Mouse (Mus musculus) hindbrain, embryonic 14.5 days (tissue): Measurements from ENCODE around the gene Hspa1a. TPM values are rescaled to one million over a fixed set of nuclear protein-coding genes. Genes with fewer than 3 reads are reported as not detected.
A peak's percentile ranks its signal among the peaks of the same experiment; 100 is the strongest.
"Not testable (repeated sequence)": the region's sequence is repeated elsewhere in the genome, so short reads cannot be mapped to it uniquely, and the experiment has no call there.

Experiments
- ATAC-seq: fragments of 200-750 bp; cut with Nextera tagmentation; 2 replicates; pipeline ENCODE4 v1.8.0; 2017; ENCODE audit warnings: moderate number of reproducible peaks, mild to moderate bottlenecking, moderate TSS enrichment, moderate library complexity; ENCODE audit not compliant: low FRiP score
- DNase-seq: peaks from one replicate; pipeline ENCODE4 v3.0.0-alpha.2; 2015; ENCODE audit warnings: low spot score
- H3K27ac ChIP-seq: fragments of 300-500 bp; sonication (generic); 2 replicates; pipeline ENCODE4 v1.5.1; 2014; ENCODE audit warnings: mild to moderate bottlenecking, moderate library complexity
- H3K27me3 ChIP-seq: fragments of 300-500 bp; sonication (generic); 2 replicates; pipeline ENCODE4 v1.6.1; 2014; ENCODE audit warnings: mild to moderate bottlenecking, low read length, mixed read lengths; ENCODE audit not compliant: control insufficient read depth, insufficient read depth
- H3K36me3 ChIP-seq: fragments of 300-500 bp; sonication (generic); replicated peaks from 2 replicates; pipeline ENCODE4 v1.6.1; 2014; ENCODE audit not compliant: control insufficient read depth, insufficient read depth
- H3K4me1 ChIP-seq: fragments of 300-500 bp; sonication (generic); replicated peaks from 2 replicates; pipeline ENCODE4 v1.6.1; 2014; ENCODE audit warnings: antibody characterized with exemption, low read length, mixed read lengths; ENCODE audit not compliant: control insufficient read depth, insufficient read depth
- H3K4me2 ChIP-seq: fragments of 300-500 bp; sonication (generic); replicated peaks from 2 replicates; pipeline ENCODE4 v1.6.1; 2014; ENCODE audit warnings: mild to moderate bottlenecking, moderate library complexity
- H3K4me3 ChIP-seq: fragments of 300-500 bp; sonication (generic); replicated peaks from 2 replicates; pipeline ENCODE4 v1.5.1; 2014; ENCODE audit warnings: mild to moderate bottlenecking, low read length
- H3K9ac ChIP-seq: fragments of 300-500 bp; sonication (generic); 2 replicates; pipeline ENCODE4 v1.6.1; 2014
- H3K9me3 ChIP-seq: fragments of 300-500 bp; sonication (generic); 2 replicates; pipeline ENCODE4 v1.6.1; 2016; ENCODE audit warnings: low read length; ENCODE audit not compliant: control insufficient read depth
- WGBS: fragments of 180-500 bp; shearing (Covaris S2); extraction: QIAGEN DNeasy Blood & Tissue Kit; methylation state at CpG from one replicate; pipeline ENCODE4 v1.1.7; 2014; 5-methylcytosine and 5-hydroxymethylcytosine counted together
- polyA plus RNA-seq: library from polyadenylated mRNA; unstranded; fragments of >200 nt; fragmentation: Nextera tagmentation; extraction: Ambion mirVana; gene quantifications from 2 replicates; pipeline ENCODE4 v1.2.1, GENCODE M21; 2014

Hspa1a gene
- polyA plus RNA-seq, 1 experiment from 2014 or later: 7.5 TPM

- ATAC-seq: no peak
- no peak overlapping the region for H3K4me3 ChIP-seq
- H3K4me2 ChIP-seq: no peak overlapping the region
- peaks cover 87% of the 10 kb centered on the region for H3K36me3 ChIP-seq
- DNase-seq: no peak
- no peaks in the 10 kb centered on the region for H3K9me3 ChIP-seq
- no peaks in the 10 kb centered on the region for H3K4me1 ChIP-seq
- H3K9ac ChIP-seq: no peak overlapping the region
- H3K27me3 ChIP-seq: no peaks in the 10 kb centered on the region
- WGBS: 93% methylated on average over 6 of the region's 6 CpGs
- no peak overlapping the region for H3K27ac ChIP-seq
These were observed 41.3 kb upstream of the Hspa1a start for GRCm38 (mm10) chr17:35013221-35013620.

- peaks cover 95% of the 10 kb centered on the region for H3K36me3 ChIP-seq
- no peaks in the 10 kb centered on the region for H3K27me3 ChIP-seq
- H3K4me1 ChIP-seq: no peaks in the 10 kb centered on the region
- no peak overlapping the region for H3K9ac ChIP-seq
- H3K4me2 ChIP-seq: no peak overlapping the region
- ATAC-seq (no peak), DNase-seq (no peak)
- H3K27ac ChIP-seq: no peak overlapping the region
- WGBS: 90% methylated on average over 13 of the region's 13 CpGs
- H3K9me3 ChIP-seq: no peaks in the 10 kb centered on the region
- H3K4me3 ChIP-seq: no peak overlapping the region
These were observed 40.5 kb upstream of the Hspa1a start for GRCm38 (mm10) chr17:35012430-35012829.

GRCm38 (mm10) chr17:35011440-35011839 lies 39.5 kb upstream of the Hspa1a start:
- Histone ChIP-seq H3K9ac (no peak overlapping the region), H3K27ac (no peak overlapping the region), H3K4me3 (no peak overlapping the region), H3K27me3 (no peaks in the 10 kb centered on the region), H3K36me3 (peaks cover 100% of the 10 kb centered on the region), H3K9me3 (no peaks in the 10 kb centered on the region), H3K4me1 (no peaks in the 10 kb centered on the region), H3K4me2 (no peak overlapping the region)
- 92% methylated on average over 8 of the region's 8 CpGs for WGBS
- ATAC-seq: no peak
- DNase-seq: no peak

- H3K4me2 ChIP-seq: no peak overlapping the region
- DNase-seq (no peak), ATAC-seq (no peak)
- no peaks in the 10 kb centered on the region for H3K9me3 ChIP-seq
- 84% methylated on average over 7 of the region's 7 CpGs for WGBS
- H3K27me3 ChIP-seq: no peaks in the 10 kb centered on the region
- H3K27ac ChIP-seq: no peak overlapping the region
- peaks cover 98% of the 10 kb centered on the region for H3K36me3 ChIP-seq
- H3K4me1 ChIP-seq: no peaks in the 10 kb centered on the region
- H3K9ac ChIP-seq: no peak overlapping the region
- no peak overlapping the region for H3K4me3 ChIP-seq
These were observed 37.6 kb upstream of the Hspa1a start for GRCm38 (mm10) chr17:35009586-35009985.

- 96% methylated on average over 7 of the region's 7 CpGs for WGBS
- no peaks in the 10 kb centered on the region for H3K27me3 ChIP-seq
- no peaks in the 10 kb centered on the region for H3K9me3 ChIP-seq
- H3K9ac ChIP-seq: no peak overlapping the region
- no peak for ATAC-seq
- DNase-seq: no peak
- H3K27ac ChIP-seq: no peak overlapping the region
- no peak overlapping the region for H3K4me2 ChIP-seq
- H3K36me3 ChIP-seq: peaks cover 81% of the 10 kb centered on the region
- H3K4me1 ChIP-seq: peaks cover 9% of the 10 kb centered on the region
- H3K4me3 ChIP-seq: no peak overlapping the region
These were observed 35.5 kb upstream of the Hspa1a start for GRCm38 (mm10) chr17:35007387-35007991.

- not testable (repeated sequence) for H3K4me2 ChIP-seq, H3K27ac ChIP-seq, DNase-seq, H3K9me3 ChIP-seq, H3K9ac ChIP-seq, H3K27me3 ChIP-seq, H3K4me3 ChIP-seq, ATAC-seq
- WGBS: 95% methylated on average over 4 of the region's 5 CpGs
- H3K36me3 ChIP-seq: peaks cover 66% of the 10 kb centered on the region
- H3K4me1 ChIP-seq: peaks cover 17% of the 10 kb centered on the region
These were observed 33.9 kb upstream of the Hspa1a start for GRCm38 (mm10) chr17:35005902-35006301.

GRCm38 (mm10) chr17:35005158-35005557 lies 33.2 kb upstream of the Hspa1a start:
- Histone ChIP-seq H3K27me3 (no peaks in the 10 kb centered on the region), H3K4me2 (no peak overlapping the region), H3K9ac (no peak overlapping the region), H3K36me3 (peaks cover 58% of the 10 kb centered on the region), H3K4me3 (no peak overlapping the region), H3K9me3 (no peaks in the 10 kb centered on the region), H3K27ac (no peak overlapping the region), H3K4me1 (peaks cover 17% of the 10 kb centered on the region)
- WGBS: 96% methylated on average over 10 of the region's 10 CpGs
- DNase-seq (no peak), ATAC-seq (no peak)

GRCm38 (mm10) chr17:35004075-35004717 lies 32.2 kb upstream of the Hspa1a start:
- no peaks in the 10 kb centered on the region for H3K27me3 ChIP-seq
- peaks cover 17% of the 10 kb centered on the region for H3K4me1 ChIP-seq
- peaks cover 49% of the 10 kb centered on the region for H3K36me3 ChIP-seq
- ATAC-seq: no peak
- no peak for DNase-seq
- H3K4me2 ChIP-seq: no peak overlapping the region
- no peak overlapping the region for H3K4me3 ChIP-seq
- no peak overlapping the region for H3K27ac ChIP-seq
- no peaks in the 10 kb centered on the region for H3K9me3 ChIP-seq
- WGBS: 96% methylated on average over 17 of the region's 17 CpGs
- no peak overlapping the region for H3K9ac ChIP-seq

- no peak overlapping the region for H3K4me3 ChIP-seq
- H3K9me3 ChIP-seq: no peaks in the 10 kb centered on the region
- H3K4me1 ChIP-seq: peaks cover 17% of the 10 kb centered on the region
- H3K4me2 ChIP-seq: peak overlapping the region; percentile 100
- ATAC-seq (no peak), DNase-seq (no peak)
- peaks cover 39% of the 10 kb centered on the region for H3K36me3 ChIP-seq
- no peak overlapping the region for H3K27ac ChIP-seq
- no peaks in the 10 kb centered on the region for H3K27me3 ChIP-seq
- peak overlapping the region; percentile 92; the same call in 1 of the 2 replicates for H3K9ac ChIP-seq
- 72% methylated on average over 9 of the region's 9 CpGs for WGBS
These were observed 31.3 kb upstream of the Hspa1a start for GRCm38 (mm10) chr17:35003022-35003838.
